Mouse (Mus musculus) c-Kit-positive CD71-negative TER-119-negative erythroid progenitor cells, embryonic 14.5 days (primary cell): ENCODE data around the gene Pltp.
A peak's percentile ranks its signal among the peaks of the same experiment; 100 is the strongest.

Source experiments
- DNase-seq: peaks from one replicate; pipeline ENCODE4 v3.0.0-alpha.2; 2013; ENCODE audit warnings: low read depth

Pltp gene

GRCm38 (mm10) chr2:164857101-164857821 is at the start of gene Pltp:
Gene Pltp, minus strand, starts transcription at chr2:164857711.
- DNase-seq, result no peak

GRCm38 (mm10) chr2:164906071-164906470 is 48.6 kb upstream of the Pltp start:
- DNase-seq, result no peak

GRCm38 (mm10) chr2:164903496-164903895 is 46.0 kb upstream of the Pltp start:
- DNase-seq, result no peak

GRCm38 (mm10) chr2:164901380-164901779 is 43.9 kb upstream of the Pltp start:
- DNase-seq, result no peak

GRCm38 (mm10) chr2:164899723-164900459 is 42.4 kb upstream of the Pltp start:
- no peak for DNase-seq

GRCm38 (mm10) chr2:164899034-164899433 is 41.5 kb upstream of the Pltp start:
- no peak for DNase-seq

- DNase-seq, result no peak
Measured at GRCm38 (mm10) chr2:164898008-164898407, 40.5 kb upstream of the Pltp start.

- no peak for DNase-seq
Measured at GRCm38 (mm10) chr2:164895885-164896284, 38.4 kb upstream of the Pltp start.

- DNase-seq, result no peak
Measured at GRCm38 (mm10) chr2:164894644-164895043, 37.1 kb upstream of the Pltp start.

GRCm38 (mm10) chr2:164894048-164894447 is 36.5 kb upstream of the Pltp start:
- DNase-seq, result no peak

- DNase-seq, result no peak
Measured at GRCm38 (mm10) chr2:164892696-164893216, 35.2 kb upstream of the Pltp start.

GRCm38 (mm10) chr2:164891908-164892695 is 34.6 kb upstream of the Pltp start:
- DNase-seq, result no peak

- no peak for DNase-seq
Measured at GRCm38 (mm10) chr2:164891056-164891834, 33.7 kb upstream of the Pltp start.

GRCm38 (mm10) chr2:164890411-164891049 is 33.0 kb upstream of the Pltp start:
- no peak for DNase-seq

- DNase-seq, result no peak
Measured at GRCm38 (mm10) chr2:164889960-164890359, 32.4 kb upstream of the Pltp start.

- DNase-seq, result no peak
Measured at GRCm38 (mm10) chr2:164888996-164889395, 31.5 kb upstream of the Pltp start.

- DNase-seq, result no peak
Measured at GRCm38 (mm10) chr2:164886617-164887016, 29.1 kb upstream of the Pltp start.

- DNase-seq, result no peak
Measured at GRCm38 (mm10) chr2:164885788-164886187, 28.3 kb upstream of the Pltp start.

- no peak for DNase-seq
Measured at GRCm38 (mm10) chr2:164882619-164883018, 25.1 kb upstream of the Pltp start.

GRCm38 (mm10) chr2:164879568-164880277 is 22.2 kb upstream of the Pltp start:
- peak; percentile 90 for DNase-seq

GRCm38 (mm10) chr2:164879228-164879567 is 21.7 kb upstream of the Pltp start, which contains the start of gene Pcif1:
Gene Pcif1, plus strand, starts transcription at chr2:164879304.
- DNase-seq, result peak; percentile 78
